Mouse (Mus musculus) left cerebral cortex, adult 11 months (tissue): ENCODE results near the gene Gm20777.
"Not testable (repeated sequence)": the region's sequence is repeated elsewhere in the genome, so short reads cannot be mapped to it uniquely, and the experiment has no call there.

Source experiments
- DNase-seq: peaks from one replicate; pipeline ENCODE4 v3.0.0; 2022; ENCODE audit warnings: low spot score

Gm20777 gene

GRCm38 (mm10) chrY:10752350-10752749, at the start of gene Gm20777:
TSS of gene Gm20777 (minus strand) at chrY:10752450.
- not testable (repeated sequence) for DNase-seq

GRCm38 (mm10) chrY:10709551-10709950, 42.7 kb downstream of the Gm20777 start:
- DNase-seq = not testable (repeated sequence)

GRCm38 (mm10) chrY:10708761-10709160, 43.5 kb downstream of the Gm20777 start:
- DNase-seq = not testable (repeated sequence)

GRCm38 (mm10) chrY:10708226-10708625, 44.0 kb downstream of the Gm20777 start:
- not testable (repeated sequence) for DNase-seq

GRCm38 (mm10) chrY:10706686-10707085, 45.6 kb downstream of the Gm20777 start:
- DNase-seq = not testable (repeated sequence)
